In genomic region chr5:140208743-140209409, GRCm38 (mm10) we compare ENCODE assay signal across 8 mouse cellular contexts.
A peak's percentile ranks its signal among the peaks of the same experiment; 100 is the strongest.
DNase-seq lines count a peak whose midpoint lies in the region; ATAC-seq lines count a peak whose summit lies in the region.

No protein-coding gene starts in this region.

- peak; percentile 66; the same call in 1 of the 2 replicates for ATAC-seq in forebrain, embryonic 14.5 days
- no peak for ATAC-seq in hindbrain, embryonic 13.5 days (ENCODE audit: low FRiP score)

- peak overlapping the region; percentile 3; the same call in 1 of the 2 replicates for H3K27ac ChIP-seq in forebrain, embryonic 14.5 days (ENCODE audit: low read depth, low read length)
- peak overlapping the region; percentile 3; the same call in 1 of the 2 replicates for H3K27ac ChIP-seq in hindbrain, embryonic 13.5 days

- H3K4me2 ChIP-seq in forebrain, embryonic 14.5 days (ENCODE audit: low read length), result no peak overlapping the region
- no peak overlapping the region for H3K4me2 ChIP-seq in hindbrain, embryonic 13.5 days

- H3K4me1 ChIP-seq in forebrain, embryonic 14.5 days (ENCODE audit: control insufficient read depth, insufficient read depth, low read length), result peaks cover 7% of the 10 kb centered on the region; the same call in 1 of the 2 replicates
- peaks cover 24% of the 10 kb centered on the region for H3K4me1 ChIP-seq in hindbrain, embryonic 13.5 days (replicated peaks)

- H3K9ac ChIP-seq in forebrain, embryonic 14.5 days (ENCODE audit: low read length), result no peak overlapping the region
- H3K9ac ChIP-seq in hindbrain, embryonic 13.5 days, result 0 out of 2 replicates have a peak overlapping the region, but pooled peaks have one; percentile 9

- no peak overlapping the region for H3K4me3 ChIP-seq in forebrain, embryonic 14.5 days (ENCODE audit: low read depth, low read length)
- H3K4me3 ChIP-seq in hindbrain, embryonic 13.5 days, result no peak overlapping the region

- WGBS in forebrain, embryonic 14.5 days, result 40% methylated on average over 19 of the region's 19 CpGs
- 48% methylated on average over 19 of the region's 19 CpGs for WGBS in hindbrain, embryonic 13.5 days

- no peaks in the 10 kb centered on the region for H3K9me3 ChIP-seq in forebrain, embryonic 14.5 days (replicated peaks; ENCODE audit: control insufficient read depth, low read length)
- no peaks in the 10 kb centered on the region for H3K9me3 ChIP-seq in hindbrain, embryonic 13.5 days

- peak; percentile 82 for DNase-seq in CD4-positive helper T cell, adult 2 months (ENCODE audit: low read depth, low spot score)
- DNase-seq in adrenal gland, postnatal 10 days, result peak; percentile 53
- DNase-seq in forebrain, embryonic 14.5 days (ENCODE audit: low spot score), result peak; percentile 62
- DNase-seq in layer of hippocampus, postnatal 14 days (ENCODE audit: low spot score in 2 of 2), result peak; percentile 17 to 29
- peak; percentile 69 to 83 for DNase-seq in lung, postnatal 4 days
- peak; percentile 41 for DNase-seq in right cerebral cortex, postnatal 14 days
- DNase-seq in ovary, postnatal 14 days (ENCODE audit: low spot score), result no peak

- no peaks in the 10 kb centered on the region for H3K36me3 ChIP-seq in forebrain, embryonic 14.5 days (ENCODE audit: control insufficient read depth, insufficient read depth, low read length)
- no peaks in the 10 kb centered on the region for H3K36me3 ChIP-seq in hindbrain, embryonic 13.5 days

- H3K27me3 ChIP-seq in forebrain, embryonic 14.5 days (replicated peaks; ENCODE audit: control insufficient read depth, insufficient read depth, low read length), result no peaks in the 10 kb centered on the region
- no peaks in the 10 kb centered on the region for H3K27me3 ChIP-seq in hindbrain, embryonic 13.5 days
